Mouse (Mus musculus): ENCODE measurements around the gene Whamm. TPM values are rescaled to one million over a fixed set of nuclear protein-coding genes. Genes with fewer than 3 reads are reported as not detected.

The Whamm gene
- polyA plus RNA-seq, 1 experiment, result 13.4 TPM

GRCm38 (mm10) chr7:81541924-81542524, 29.0 kb upstream of the Whamm start:
- no peak overlapping the region for H3K4me3 ChIP-seq (ENCODE audit: insufficient read depth, low read length)
- H3K27ac ChIP-seq (ENCODE audit: insufficient read depth, low read depth, low read length), result no peak overlapping the region
- peaks cover 11% of the 10 kb centered on the region for H3K4me1 ChIP-seq (ENCODE audit: control insufficient read depth, insufficient read depth, low read length)
- TF ChIP-seq POLR2A (IDR thresholded peaks at IDR 0.05; ENCODE audit: borderline replicate concordance, low read depth, low read length), result no peak
- no peak for TF ChIP-seq CTCF (IDR thresholded peaks at IDR 0.05; ENCODE audit: low read depth, low read length)

GRCm38 (mm10) chr7:81542934-81543333, 28.1 kb upstream of the Whamm start:
- H3K4me1 ChIP-seq (ENCODE audit: control insufficient read depth, insufficient read depth, low read length), result peaks cover 10% of the 10 kb centered on the region
- no peak overlapping the region for H3K27ac ChIP-seq (ENCODE audit: insufficient read depth, low read depth, low read length)

GRCm38 (mm10) chr7:81548864-81549263, 22.2 kb upstream of the Whamm start:
- Histone ChIP-seq H3K4me3 (ENCODE audit: insufficient read depth, low read length) (no peak overlapping the region), H3K4me1 (ENCODE audit: control insufficient read depth, insufficient read depth, low read length) (no peaks in the 10 kb centered on the region; the same call in 1 of the 2 replicates), H3K27ac (ENCODE audit: insufficient read depth, low read depth, low read length) (no peak overlapping the region)
- TF ChIP-seq POLR2A (IDR thresholded peaks at IDR 0.05; ENCODE audit: borderline replicate concordance, low read depth, low read length) (no peak), CTCF (IDR thresholded peaks at IDR 0.05; ENCODE audit: low read depth, low read length) (no peak)

More at GRCm38 (mm10) chr7:81542934-81543333, 28.1 kb upstream of the Whamm start:
- TF ChIP-seq POLR2A (IDR thresholded peaks at IDR 0.05; ENCODE audit: borderline replicate concordance, low read depth, low read length) (no peak), CTCF (IDR thresholded peaks at IDR 0.05; ENCODE audit: low read depth, low read length) (no peak)
- no peak overlapping the region for H3K4me3 ChIP-seq (ENCODE audit: insufficient read depth, low read length)

- no peak for TF ChIP-seq CTCF (IDR thresholded peaks at IDR 0.05; ENCODE audit: low read depth, low read length)
- no peak for TF ChIP-seq POLR2A (IDR thresholded peaks at IDR 0.05; ENCODE audit: borderline replicate concordance, low read depth, low read length)
- Histone ChIP-seq H3K4me3 (ENCODE audit: insufficient read depth, low read length) (no peak overlapping the region), H3K4me1 (ENCODE audit: control insufficient read depth, insufficient read depth, low read length) (no peaks in the 10 kb centered on the region; the same call in 1 of the 2 replicates), H3K27ac (ENCODE audit: insufficient read depth, low read depth, low read length) (no peak overlapping the region)
Measured at GRCm38 (mm10) chr7:81553589-81553988, 17.5 kb upstream of the Whamm start.

- TF ChIP-seq CTCF (IDR thresholded peaks at IDR 0.05; ENCODE audit: low read depth, low read length) (no peak), POLR2A (IDR thresholded peaks at IDR 0.05; ENCODE audit: borderline replicate concordance, low read depth, low read length) (no peak)
- Histone ChIP-seq H3K4me1 (ENCODE audit: control insufficient read depth, insufficient read depth, low read length) (no peaks in the 10 kb centered on the region), H3K27ac (ENCODE audit: insufficient read depth, low read depth, low read length) (no peak overlapping the region), H3K4me3 (ENCODE audit: insufficient read depth, low read length) (no peak overlapping the region)
Measured at GRCm38 (mm10) chr7:81554369-81554768, 16.7 kb upstream of the Whamm start.

GRCm38 (mm10) chr7:81556839-81557238, 14.2 kb upstream of the Whamm start:
- Histone ChIP-seq H3K27ac (ENCODE audit: insufficient read depth, low read depth, low read length) (no peak overlapping the region), H3K4me3 (ENCODE audit: insufficient read depth, low read length) (no peak overlapping the region), H3K4me1 (ENCODE audit: control insufficient read depth, insufficient read depth, low read length) (no peaks in the 10 kb centered on the region)
- no peak for TF ChIP-seq POLR2A (IDR thresholded peaks at IDR 0.05; ENCODE audit: borderline replicate concordance, low read depth, low read length)
- no peak for TF ChIP-seq CTCF (IDR thresholded peaks at IDR 0.05; ENCODE audit: low read depth, low read length)

GRCm38 (mm10) chr7:81557252-81557984, 13.6 kb upstream of the Whamm start:
- Histone ChIP-seq H3K4me3 (ENCODE audit: insufficient read depth, low read length) (no peak overlapping the region), H3K4me1 (ENCODE audit: control insufficient read depth, insufficient read depth, low read length) (no peaks in the 10 kb centered on the region), H3K27ac (ENCODE audit: insufficient read depth, low read depth, low read length) (no peak overlapping the region)
- TF ChIP-seq CTCF (IDR thresholded peaks at IDR 0.05; ENCODE audit: low read depth, low read length) (no peak), POLR2A (IDR thresholded peaks at IDR 0.05; ENCODE audit: borderline replicate concordance, low read depth, low read length) (no peak)

GRCm38 (mm10) chr7:81557985-81558360, 13.1 kb upstream of the Whamm start:
- no peaks in the 10 kb centered on the region for H3K4me1 ChIP-seq (ENCODE audit: control insufficient read depth, insufficient read depth, low read length)
- H3K27ac ChIP-seq (ENCODE audit: insufficient read depth, low read depth, low read length), result no peak overlapping the region
- H3K4me3 ChIP-seq (ENCODE audit: insufficient read depth, low read length), result no peak overlapping the region
- no peak for TF ChIP-seq POLR2A (IDR thresholded peaks at IDR 0.05; ENCODE audit: borderline replicate concordance, low read depth, low read length)
- TF ChIP-seq CTCF (IDR thresholded peaks at IDR 0.05; ENCODE audit: low read depth, low read length), result no peak

- no peak overlapping the region for H3K4me3 ChIP-seq (ENCODE audit: insufficient read depth, low read length)
- H3K4me1 ChIP-seq (ENCODE audit: control insufficient read depth, insufficient read depth, low read length), result no peaks in the 10 kb centered on the region
- no peak overlapping the region for H3K27ac ChIP-seq (ENCODE audit: insufficient read depth, low read depth, low read length)
- TF ChIP-seq CTCF (IDR thresholded peaks at IDR 0.05; ENCODE audit: low read depth, low read length) (no peak), POLR2A (IDR thresholded peaks at IDR 0.05; ENCODE audit: borderline replicate concordance, low read depth, low read length) (no peak)
Measured at GRCm38 (mm10) chr7:81559231-81559980, 11.7 kb upstream of the Whamm start.

Data from bone marrow macrophage, adult 2 months (primary cell).